Mouse (Mus musculus) MEL (cell line): Measurements from ENCODE around the gene Prkar1a. TPM values are rescaled to one million over a fixed set of nuclear protein-coding genes. Genes with fewer than 3 reads are reported as not detected.

Experiments used
- DNase-seq: peaks from one replicate; pipeline ENCODE4 v3.0.0; 2011; ENCODE audit warnings: low read depth, low spot score
- H3K27ac ChIP-seq: 2 replicates; pipeline ENCODE4 v1.5.1; 2012; ENCODE audit warnings: low read depth, mild to moderate bottlenecking, control low read depth, low read length, moderate library complexity; ENCODE audit not compliant: control insufficient read depth
- H3K27me3 ChIP-seq, 2 experiments: fragments of 150-350 bp in 1 of 2; sonication (generic) in 1 of 2; 2 replicates each; pipeline ENCODE4 v1.6.1; 2012; ENCODE audit warnings: low read length in 2 of 2, mild to moderate bottlenecking in 2 of 2, improper control_type of control experiment in 1 of 2, moderate library complexity in 1 of 2; ENCODE audit not compliant: insufficient read depth in 2 of 2, control insufficient read depth in 1 of 2
- H3K36me3 ChIP-seq, 2 experiments: 2 replicates each; pipeline ENCODE4 v1.6.1; 2012 to 2014; ENCODE audit warnings: low read length in 2 of 2, improper control_type of control experiment in 1 of 2, inconsistent platforms in 1 of 2, mild to moderate bottlenecking in 1 of 2; ENCODE audit not compliant: insufficient read depth in 2 of 2, control insufficient read depth in 1 of 2
- H3K4me1 ChIP-seq, 2 experiments: fragments of 150-350 bp in 1 of 2; sonication (generic) in 1 of 2; 2 replicates each; pipeline ENCODE4 v1.6.1; 2012; ENCODE audit warnings: low read length in 2 of 2, improper control_type of control experiment in 1 of 2, mild to moderate bottlenecking in 1 of 2; ENCODE audit not compliant: insufficient read depth in 2 of 2, control insufficient read depth in 1 of 2
- H3K4me3 ChIP-seq, 2 experiments: fragments of 150-350 bp in 1 of 2; sonication (generic) in 1 of 2; 2 replicates each; pipeline ENCODE4 v1.5.1; 2012; ENCODE audit warnings: low read depth in 2 of 2, low read length in 2 of 2, mild to moderate bottlenecking in 2 of 2, moderate library complexity in 2 of 2, control low read depth in 1 of 2, improper control_type of control experiment in 1 of 2; ENCODE audit not compliant: control insufficient read depth in 1 of 2, insufficient read depth in 1 of 2
- H3K79me2 ChIP-seq: 2 replicates; pipeline ENCODE4 v1.6.1; 2012; ENCODE audit warnings: mild to moderate bottlenecking, low read length, moderate library complexity; ENCODE audit not compliant: control insufficient read depth, poor library complexity, insufficient read depth
- H3K9ac ChIP-seq: 2 replicates; pipeline ENCODE4 v1.6.1; 2012; ENCODE audit warnings: low read depth, mild to moderate bottlenecking, control low read depth, low read length, moderate library complexity; ENCODE audit not compliant: control insufficient read depth, poor library complexity, severe bottlenecking
- H3K9me3 ChIP-seq: fragments of 150-350 bp; sonication (generic); replicated peaks from 2 replicates; pipeline ENCODE4 v1.6.1; 2012; ENCODE audit warnings: mild to moderate bottlenecking, low read length, improper control_type of control experiment, moderate library complexity; ENCODE audit not compliant: insufficient read depth
- CHD2 ChIP-seq: IDR thresholded peaks from 2 replicates; pipeline ENCODE4 v1.6.1; 2011; ENCODE audit warnings: low read length, improper control_type of control experiment
- ELF1 ChIP-seq: IDR thresholded peaks from 2 replicates; pipeline ENCODE4 v1.6.1; 2014; ENCODE audit warnings: low read depth, mild to moderate bottlenecking, inconsistent platforms, low read length, improper control_type of control experiment, moderate library complexity
- EP300 ChIP-seq, 2 experiments: IDR thresholded peaks; 2 replicates each; pipeline ENCODE4 v1.6.1; 2011; ENCODE audit warnings: improper control_type of control experiment in 2 of 2, low read length in 2 of 2, low read depth in 1 of 2, mild to moderate bottlenecking in 1 of 2
- ETS1 ChIP-seq: IDR thresholded peaks from 2 replicates; pipeline ENCODE4 v1.6.1; 2012; ENCODE audit warnings: low read depth, mild to moderate bottlenecking, inconsistent platforms, low read length, improper control_type of control experiment, moderate library complexity
- HCFC1 ChIP-seq: IDR thresholded peaks from 2 replicates; pipeline ENCODE4 v1.6.1; 2012; ENCODE audit warnings: low read depth, mild to moderate bottlenecking, inconsistent platforms, low read length, improper control_type of control experiment, moderate library complexity
- JUND ChIP-seq: IDR thresholded peaks from 2 replicates; pipeline ENCODE4 v1.6.1; 2011; ENCODE audit warnings: low read depth, mild to moderate bottlenecking, improper control_type of control experiment, low read length
- MEF2A ChIP-seq: IDR thresholded peaks from 2 replicates; pipeline ENCODE4 v1.6.1; 2014; ENCODE audit warnings: low read depth, mild to moderate bottlenecking, inconsistent platforms, low read length, improper control_type of control experiment; ENCODE audit not compliant: poor library complexity, insufficient replicate concordance, severe bottlenecking; ENCODE audit errors: extremely low read depth
- NELFE ChIP-seq: IDR thresholded peaks from 2 replicates; pipeline ENCODE4 v1.6.1; 2011; ENCODE audit warnings: low read depth, low read length, improper control_type of control experiment
- POLR2A ChIP-seq, 2 experiments: IDR thresholded peaks; 2 replicates each; pipeline ENCODE4 v1.6.1; 2011 to 2012; ENCODE audit warnings: low read length in 2 of 2, mild to moderate bottlenecking in 2 of 2, control low read depth in 1 of 2, improper control_type of control experiment in 1 of 2, low read depth in 1 of 2, moderate library complexity in 1 of 2; ENCODE audit not compliant: control insufficient read depth in 1 of 2, insufficient read depth in 1 of 2, poor library complexity in 1 of 2
- POLR2AphosphoS5 ChIP-seq: IDR thresholded peaks from 2 replicates; pipeline ENCODE4 v1.6.1; 2012; ENCODE audit warnings: low read depth, borderline replicate concordance, mild to moderate bottlenecking, inconsistent platforms, low read length, moderate library complexity, mixed read lengths
- SIN3A ChIP-seq: IDR thresholded peaks from 2 replicates; pipeline ENCODE4 v1.6.1; 2012; ENCODE audit warnings: low read length, improper control_type of control experiment, inconsistent platforms
- ZKSCAN1 ChIP-seq: IDR thresholded peaks from 2 replicates; pipeline ENCODE4 v1.6.1; 2012; ENCODE audit warnings: low read depth, mild to moderate bottlenecking, inconsistent platforms, low read length, improper control_type of control experiment, moderate library complexity
- ZMIZ1 ChIP-seq: IDR thresholded peaks from 2 replicates; pipeline ENCODE4 v1.6.1; 2012; ENCODE audit warnings: low read depth, mild to moderate bottlenecking, inconsistent platforms, low read length, improper control_type of control experiment, moderate library complexity
- ZNF384 ChIP-seq: IDR thresholded peaks from 2 replicates; pipeline ENCODE4 v1.6.1; 2012; ENCODE audit warnings: low read depth, mild to moderate bottlenecking, inconsistent platforms, low read length, improper control_type of control experiment
- polyA plus RNA-seq, 2 experiments: library from polyadenylated mRNA; stranded (reverse) in 1 of 2; unstranded in 1 of 2; fragments of >175 nt in 1 of 2; fragments of >200 nt in 1 of 2; gene quantifications; 2 replicates each; pipeline versions ENCODE4 v1.2.1 to v1.2.4; 2012; ENCODE audit warnings: low replicate concordance in 2 of 2, low read depth in 1 of 2; ENCODE audit not compliant: insufficient read length in 2 of 2, insufficient read depth in 1 of 2, missing spikeins in 1 of 2
- total RNA-seq: library from RNA; depleted of rRNA; stranded (reverse); fragments of 300-350 nt; gene quantifications from 2 replicates; pipeline ENCODE4 v1.2.3, GENCODE M21; 2012; rRNA removed

The Prkar1a gene
- total and polyA plus RNA-seq, 3 experiments = 69.6 to 152 TPM; not detected in 1

DNA sequence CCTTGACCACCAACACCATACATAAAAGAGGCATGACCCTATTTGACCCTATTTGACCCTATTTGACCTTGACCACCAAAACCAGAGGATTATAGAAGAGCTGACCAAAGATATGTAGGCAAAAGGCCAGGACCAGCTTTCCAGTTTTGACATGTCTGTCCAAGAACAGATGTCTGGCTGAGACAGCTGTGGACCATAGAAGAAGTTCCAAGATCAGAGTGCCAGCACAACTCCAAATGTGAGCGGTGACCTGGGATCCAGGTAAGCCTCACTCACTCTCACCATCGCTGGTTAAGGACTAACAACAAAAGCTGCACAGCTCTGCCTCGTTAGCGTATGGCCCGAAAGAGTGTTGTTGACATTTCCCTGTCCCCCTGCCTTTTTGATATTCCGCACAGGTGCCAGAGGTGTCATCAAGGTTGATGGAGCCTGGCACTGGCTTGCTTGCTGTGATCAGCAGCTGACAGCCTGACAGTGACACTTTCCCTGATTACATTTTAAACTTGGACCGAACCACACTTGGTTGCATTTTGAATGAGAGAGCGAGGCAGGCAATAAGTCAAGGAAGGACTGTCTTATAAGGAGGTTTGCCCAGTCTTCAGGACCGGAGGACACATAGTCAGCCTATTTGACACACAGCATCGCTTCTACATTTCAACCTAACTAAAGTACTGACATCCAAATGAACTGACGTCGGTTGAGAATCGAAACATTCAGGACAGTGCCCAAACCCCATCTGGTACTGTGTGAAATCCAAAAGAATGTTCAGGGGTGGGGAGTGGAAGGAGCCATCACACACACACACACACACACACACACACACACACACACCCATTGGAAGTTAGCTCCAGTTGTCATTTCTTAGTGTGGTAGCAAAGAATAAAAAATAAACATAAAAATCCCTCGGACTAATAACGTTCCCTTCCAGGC is 69.0 kb downstream of the Prkar1a start:
- no peak for DNase-seq
- Histone ChIP-seq H3K9ac (no peak overlapping the region), H3K79me2 (no peaks in the 10 kb centered on the region), H3K4me1 (no peaks in the 10 kb centered on the region), H3K27me3 (no peaks in the 10 kb centered on the region), H3K36me3 (no peaks in the 10 kb centered on the region), H3K9me3 (no peaks in the 10 kb centered on the region), H3K4me3 (no peak overlapping the region), H3K27ac (no peak overlapping the region)
- no peak for TF ChIP-seq EP300 (IDR thresholded peaks at IDR 0.05; ENCODE audit: low read depth in 1 of 2, low read length in 2 of 2)
- TF ChIP-seq CHD2 = no peak
- no peak for TF ChIP-seq POLR2AphosphoS5
- no peak for TF ChIP-seq ZMIZ1
- no peak for TF ChIP-seq ETS1
- no peak for TF ChIP-seq HCFC1
- TF ChIP-seq POLR2A (IDR thresholded peaks at IDR 0.05; ENCODE audit: control insufficient read depth in 1 of 2, insufficient read depth in 1 of 2, low read depth in 1 of 2, low read length in 2 of 2, poor library complexity in 1 of 2) = no peak
- TF ChIP-seq SIN3A = no peak
- no peak for TF ChIP-seq NELFE
- TF ChIP-seq MEF2A = no peak
- TF ChIP-seq JUND = no peak
- TF ChIP-seq ZNF384 = no peak
- no peak for TF ChIP-seq ZKSCAN1
- TF ChIP-seq ELF1 = no peak

Other genes starting within 250 kb of the Prkar1a start
- 0.04 and 0.10 TPM in 2 replicates for gene 9930022D16Rik, start 235.5 kb upstream of the Prkar1a start, total RNA-seq
- gene 9930022D16Rik, start 235.5 kb upstream of the Prkar1a start, polyA plus RNA-seq = not detected
- 40.2 and 41.6 TPM in 2 replicates for gene Amz2, start 223.5 kb upstream of the Prkar1a start, total RNA-seq
- 1,000 to 10,000 TPM in 1 of 2 experiments, 10 to 100 TPM in 1; 47.1 to 1,743 TPM for gene Amz2, start 223.5 kb upstream of the Prkar1a start, polyA plus RNA-seq
- gene Arsg, start 176.0 kb upstream of the Prkar1a start, total RNA-seq = 3.7 and 3.9 TPM in 2 replicates
- 1 to 10 TPM in 1 of 2 experiments, not detected in 1; 5.2 TPM for gene Arsg, start 176.0 kb upstream of the Prkar1a start, polyA plus RNA-seq
- gene Slc16a6, start 175.8 kb upstream of the Prkar1a start, total RNA-seq = 29.6 and 34.0 TPM in 2 replicates
- gene Slc16a6, start 175.8 kb upstream of the Prkar1a start, polyA plus RNA-seq = 10 to 100 TPM in 1 of 2 experiments, not detected in 1; 41.6 TPM
- gene Wipi1, start 37.4 kb upstream of the Prkar1a start, total RNA-seq = 2.5 and 2.6 TPM in 2 replicates
- 1 to 10 TPM in 1 of 2 experiments, not detected in 1; 8.2 TPM for gene Wipi1, start 37.4 kb upstream of the Prkar1a start, polyA plus RNA-seq
- not detected in 2 replicates for gene Fam20a, start 72.9 kb downstream of the Prkar1a start, total RNA-seq
- not detected for gene Fam20a, start 72.9 kb downstream of the Prkar1a start, polyA plus RNA-seq
- not detected in 2 replicates for gene 1700012B07Rik, start 178.6 kb downstream of the Prkar1a start, total RNA-seq
- not detected for gene 1700012B07Rik, start 178.6 kb downstream of the Prkar1a start, polyA plus RNA-seq